Mouse (Mus musculus) ovary, postnatal 10 days (tissue): ENCODE data around the gene Pitpnm3.

Experiments
- DNase-seq: peaks from one replicate; pipeline ENCODE4 v3.0.0; 2022; ENCODE audit warnings: low spot score

Pitpnm3 gene

GRCm38 (mm10) chr11:72136231-72136982 lies 829 bp upstream of the Pitpnm3 start:
- no peak for DNase-seq

GRCm38 (mm10) chr11:72134536-72135382 lies 819 bp downstream of the Pitpnm3 start:
- DNase-seq, result no peak

GRCm38 (mm10) chr11:72133075-72133474 lies 2.5 kb downstream of the Pitpnm3 start:
- DNase-seq, result no peak

GRCm38 (mm10) chr11:72132266-72132665 lies 3.3 kb downstream of the Pitpnm3 start:
- DNase-seq, result no peak

GRCm38 (mm10) chr11:72131697-72132096 lies 3.9 kb downstream of the Pitpnm3 start:
- DNase-seq, result no peak

GRCm38 (mm10) chr11:72130905-72131304 lies 4.7 kb downstream of the Pitpnm3 start:
- DNase-seq, result no peak

GRCm38 (mm10) chr11:72130472-72130871 lies 5.1 kb downstream of the Pitpnm3 start:
- DNase-seq, result no peak

GRCm38 (mm10) chr11:72130021-72130420 lies 5.6 kb downstream of the Pitpnm3 start:
- DNase-seq, result no peak

GRCm38 (mm10) chr11:72129032-72129894 lies 6.3 kb downstream of the Pitpnm3 start:
- no peak for DNase-seq

- DNase-seq, result no peak
Measured at GRCm38 (mm10) chr11:72127450-72128189, 8.0 kb downstream of the Pitpnm3 start.

GRCm38 (mm10) chr11:72125781-72126180 lies 9.8 kb downstream of the Pitpnm3 start:
- no peak for DNase-seq

GRCm38 (mm10) chr11:72123531-72123930 lies 12.0 kb downstream of the Pitpnm3 start:
- no peak for DNase-seq

GRCm38 (mm10) chr11:72120354-72120753 lies 15.2 kb downstream of the Pitpnm3 start:
- no peak for DNase-seq

- no peak for DNase-seq
Measured at GRCm38 (mm10) chr11:72118630-72119029, 16.9 kb downstream of the Pitpnm3 start.

- DNase-seq, result no peak
Measured at GRCm38 (mm10) chr11:72113296-72113695, 22.3 kb downstream of the Pitpnm3 start.

GRCm38 (mm10) chr11:72110726-72111125 lies 24.9 kb downstream of the Pitpnm3 start:
- DNase-seq, result no peak

- no peak for DNase-seq
Measured at GRCm38 (mm10) chr11:72104223-72104622, 31.4 kb downstream of the Pitpnm3 start.

- no peak for DNase-seq
Measured at GRCm38 (mm10) chr11:72103530-72103929, 32.0 kb downstream of the Pitpnm3 start.

GRCm38 (mm10) chr11:72100996-72101395 lies 34.6 kb downstream of the Pitpnm3 start:
- no peak for DNase-seq

- no peak for DNase-seq
Measured at GRCm38 (mm10) chr11:72099181-72099580, 36.4 kb downstream of the Pitpnm3 start.

- no peak for DNase-seq
Measured at GRCm38 (mm10) chr11:72098027-72098426, 37.6 kb downstream of the Pitpnm3 start.

- no peak for DNase-seq
Measured at GRCm38 (mm10) chr11:72095994-72096393, 39.6 kb downstream of the Pitpnm3 start.
